Mouse (Mus musculus): Measurements from ENCODE around the gene Zswim8.

Zswim8 gene

DNA sequence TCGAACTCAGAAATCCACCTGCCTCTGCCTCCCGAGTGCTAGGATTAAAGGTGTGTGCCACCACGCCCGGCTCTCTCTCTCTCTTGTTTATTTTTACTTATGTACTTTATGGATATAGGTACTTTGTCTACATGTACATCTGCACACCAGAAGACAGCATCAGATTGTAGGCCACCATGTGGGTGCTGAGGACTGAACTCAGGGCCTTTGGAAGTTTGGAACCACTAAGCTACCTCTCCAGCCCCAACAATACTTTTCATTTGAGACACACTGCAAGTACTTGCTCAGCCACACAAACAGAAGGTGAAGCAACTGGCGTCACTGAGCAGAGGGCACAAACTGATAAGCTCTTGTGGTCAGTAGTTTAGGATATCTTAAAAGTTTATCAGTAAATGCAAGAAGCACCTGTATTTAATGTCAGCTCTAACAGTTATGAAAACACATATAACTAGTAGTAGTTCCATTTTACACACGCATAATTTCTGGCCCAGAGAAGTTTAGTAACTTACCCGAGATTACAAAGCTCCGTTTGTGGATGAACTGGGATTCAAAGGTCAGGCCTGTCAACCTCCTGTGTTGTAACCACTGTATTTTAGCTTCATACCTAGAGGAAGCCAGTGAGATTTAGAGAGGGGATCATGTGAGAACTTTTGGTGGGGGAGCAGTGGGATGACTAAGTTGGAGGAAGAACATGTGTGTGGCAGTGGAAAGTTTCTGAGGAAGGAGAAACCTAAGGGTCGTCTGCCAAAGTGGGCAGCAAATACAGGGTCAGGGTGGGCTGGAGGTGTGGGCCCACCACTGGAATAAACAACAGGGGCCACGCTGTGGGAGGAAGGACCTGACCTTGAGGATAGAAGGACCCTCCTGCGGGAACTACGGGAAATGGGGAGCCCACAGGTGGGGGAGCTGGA is 25.9 kb downstream of the Zswim8 start:
- no peak for DNase-seq

DNA sequence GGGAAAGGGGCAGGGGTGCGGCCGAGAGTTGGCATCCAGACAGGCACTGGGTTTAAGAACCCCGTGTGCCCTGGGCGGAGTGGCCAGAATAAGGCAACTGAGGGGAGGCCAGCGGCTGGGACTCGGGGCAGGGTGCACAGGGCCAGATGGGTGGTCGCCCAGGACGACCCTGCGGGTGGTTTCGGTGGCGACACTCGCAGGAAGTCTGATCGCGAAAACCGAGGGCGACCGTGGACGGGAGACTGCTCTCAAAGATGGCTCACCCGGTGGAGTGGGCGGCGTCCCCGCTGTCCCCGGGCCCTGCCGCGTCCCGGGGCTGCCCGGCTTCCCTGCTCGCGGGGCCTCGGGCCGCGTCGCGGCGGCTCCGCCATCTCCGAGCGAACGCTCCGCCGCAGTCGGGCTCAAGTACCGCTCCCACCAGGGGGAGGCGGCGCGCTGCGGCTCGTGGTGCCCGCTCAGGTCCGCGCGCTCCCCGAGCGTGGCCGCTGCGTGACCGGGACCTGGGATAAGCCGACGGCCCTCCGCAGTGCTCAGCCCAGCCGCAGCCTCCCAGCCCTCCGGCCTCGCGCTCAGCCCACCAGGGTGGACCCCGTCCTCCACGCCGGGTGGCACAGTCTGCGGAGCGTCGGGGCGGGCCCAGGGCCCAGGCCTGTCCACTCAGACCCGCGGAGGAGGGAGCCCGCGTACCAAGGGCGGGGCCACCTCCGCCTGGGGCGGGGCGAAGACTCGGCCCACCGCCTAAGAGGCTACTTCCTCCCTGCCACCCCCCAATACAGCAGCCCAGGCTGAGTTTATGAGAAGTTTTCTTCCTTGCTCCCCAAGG is 26.8 kb downstream of the Zswim8 start, which contains the start of gene Ndst2:
Gene Ndst2 (minus strand): TSS at position 611 of the 823 bp plus-strand sequence.
- DNase-seq: peak; percentile 84 to 87

DNA sequence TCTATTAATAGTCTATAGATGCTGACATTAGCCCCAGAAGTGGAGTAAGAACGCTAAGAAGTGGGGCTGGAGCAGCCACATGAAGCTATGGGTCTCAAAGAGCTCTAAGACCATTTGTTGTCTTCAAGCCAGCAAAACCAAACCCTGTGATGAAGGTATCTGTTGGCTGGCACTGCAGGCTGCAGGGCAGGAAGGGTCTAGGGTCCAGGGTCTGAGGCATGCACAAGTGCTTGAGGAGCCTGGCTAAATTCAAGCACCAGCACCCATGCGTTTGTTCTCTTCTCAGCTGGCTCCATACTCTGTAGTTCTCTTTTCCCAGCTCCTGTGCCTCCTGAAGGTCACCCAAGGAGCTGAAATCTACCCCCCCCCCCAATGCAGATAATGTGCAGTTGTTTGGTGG is 27.7 kb downstream of the Zswim8 start:
- no peak for DNase-seq

DNA sequence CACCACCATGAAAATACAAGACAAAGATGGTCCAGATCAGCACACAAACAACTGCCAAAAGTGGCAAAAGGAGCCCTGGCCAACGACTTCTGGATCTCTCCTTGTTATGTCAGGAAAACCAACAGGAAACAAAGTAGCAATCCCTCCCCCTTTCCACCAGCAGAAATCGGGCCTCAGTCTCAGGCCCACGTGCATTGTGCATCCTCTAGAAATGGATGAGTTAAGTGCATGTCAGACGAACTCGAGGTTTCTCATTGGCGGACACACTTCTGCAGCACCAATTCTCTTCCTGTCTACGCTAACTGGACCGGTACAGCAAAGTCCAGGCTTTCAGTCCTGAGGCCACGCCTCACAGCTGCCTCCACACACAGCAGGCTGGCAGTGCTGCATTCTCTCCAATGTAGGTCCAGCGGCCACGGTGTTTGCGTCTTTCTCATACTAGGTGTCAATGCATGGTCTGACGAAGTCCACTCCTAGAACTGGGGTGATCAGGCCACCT is 28.6 kb downstream of the Zswim8 start:
- no peak for DNase-seq

DNA sequence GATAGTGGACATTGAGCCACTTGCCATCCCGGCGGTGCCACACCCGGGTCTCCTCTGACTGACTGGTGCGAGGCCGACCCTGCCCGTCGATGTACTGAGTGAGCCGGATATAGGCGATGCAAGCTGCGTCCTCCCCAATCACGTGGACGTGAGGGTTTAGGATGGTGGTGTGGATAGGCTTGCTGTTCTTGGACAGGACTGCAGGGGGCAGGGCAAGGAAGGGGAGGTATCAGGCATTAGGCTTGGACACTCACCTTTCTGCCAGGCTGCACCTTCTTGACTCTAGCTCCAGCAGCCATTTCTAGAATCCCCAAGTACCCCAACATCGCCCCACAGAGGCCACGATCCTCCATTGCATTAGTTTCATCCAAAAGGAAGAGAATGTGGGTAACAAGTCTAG is 30.0 kb downstream of the Zswim8 start:
- DNase-seq: peak; percentile 28 to 48

DNA sequence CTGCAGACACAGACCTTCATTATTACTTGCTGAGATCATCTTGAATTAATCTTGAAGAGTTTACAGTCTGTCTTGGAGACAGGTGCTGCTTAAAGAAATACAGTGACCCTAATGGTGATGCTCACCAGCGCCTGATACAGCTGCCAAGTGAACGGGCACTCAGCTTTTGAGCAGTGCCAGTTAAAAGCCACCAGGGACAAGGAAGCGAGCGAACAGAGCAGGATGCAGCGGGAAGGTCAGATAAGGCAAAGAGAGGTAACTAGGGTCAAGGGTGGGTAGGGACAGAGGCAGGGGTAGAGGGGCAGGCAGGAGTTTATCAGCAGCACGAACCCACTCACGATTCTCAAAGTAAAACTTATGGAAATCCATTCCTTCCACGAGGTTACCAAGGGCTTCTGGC is 31.2 kb downstream of the Zswim8 start:
- DNase-seq: no peak

DNA sequence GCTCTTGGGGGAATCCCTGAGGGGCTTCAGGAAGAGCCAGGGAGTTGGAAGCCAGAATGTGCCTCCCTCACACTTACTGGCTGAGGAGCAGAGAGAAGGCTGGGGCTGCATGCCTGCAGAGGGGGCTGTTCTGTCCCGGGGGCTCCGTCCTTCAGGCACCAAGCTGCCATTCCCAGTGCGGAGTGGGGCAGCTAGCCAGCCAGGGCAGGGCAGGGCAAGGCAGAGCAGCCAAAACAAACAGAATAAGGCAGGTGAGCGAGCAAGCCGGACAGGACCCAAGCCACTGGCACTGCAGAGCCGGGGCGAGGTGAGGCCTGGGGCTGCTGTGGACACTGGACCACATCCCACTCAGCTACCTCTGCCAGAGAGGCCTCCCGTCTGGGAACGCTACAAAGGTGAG is 33.9 kb downstream of the Zswim8 start:
- DNase-seq: no peak

DNA sequence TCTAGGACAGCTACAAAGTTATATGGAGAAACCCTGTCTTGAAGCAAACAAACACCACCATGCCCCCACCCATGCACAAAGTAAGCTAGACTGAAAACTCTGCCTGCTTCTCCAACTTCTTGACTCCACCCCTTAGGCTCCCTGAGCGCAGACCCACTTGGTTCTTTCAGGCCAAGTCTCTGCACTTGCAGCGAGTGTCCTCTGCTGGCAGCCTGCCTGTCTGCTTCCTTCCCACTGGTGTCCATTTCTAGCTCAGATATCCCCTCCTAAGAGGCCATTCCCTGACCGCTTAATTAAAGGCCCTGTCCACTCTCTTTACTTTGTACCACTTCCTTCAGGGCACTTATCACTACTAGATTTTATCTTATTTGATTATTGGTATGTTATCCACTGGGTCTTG is 36.3 kb downstream of the Zswim8 start:
- no peak for DNase-seq

DNA sequence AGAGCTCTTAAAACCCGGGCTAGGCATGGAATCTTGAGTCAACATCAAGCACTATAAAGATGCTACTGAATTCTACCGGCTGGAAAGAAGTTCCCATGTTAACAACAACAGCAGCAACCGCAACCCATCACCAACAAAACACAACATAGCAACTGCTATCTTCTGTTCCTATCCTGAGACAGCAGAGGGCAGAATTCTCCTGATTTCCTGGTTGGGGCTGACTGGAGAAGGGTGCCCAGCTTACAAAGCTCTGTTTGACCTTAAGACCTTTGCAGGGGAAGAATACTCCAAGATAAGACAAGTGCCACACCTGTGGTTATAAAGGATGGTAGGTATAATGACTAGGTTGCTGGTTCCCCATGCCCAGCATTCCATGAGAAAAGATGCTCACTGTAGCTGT is 39.6 kb downstream of the Zswim8 start:
- no peak for DNase-seq

DNA sequence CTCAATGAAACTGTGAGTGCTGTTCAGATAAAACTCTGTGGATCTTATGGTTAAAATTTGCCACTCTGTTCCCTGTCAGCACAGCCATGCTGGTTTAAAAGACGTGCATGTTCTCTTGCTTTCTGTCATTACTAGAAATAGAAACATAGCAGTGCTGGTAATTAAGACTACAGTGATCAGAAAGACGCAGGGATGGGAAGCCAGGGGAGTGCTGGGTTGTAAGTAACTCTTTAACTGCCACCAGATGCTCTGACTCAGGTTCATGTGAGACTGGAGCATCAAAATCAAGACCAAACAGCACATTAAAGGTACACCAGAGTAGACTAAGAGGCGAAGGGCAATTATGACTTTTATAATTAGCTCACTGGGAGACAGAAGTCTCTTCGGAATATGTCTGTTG is 41.0 kb downstream of the Zswim8 start:
- no peak for DNase-seq

DNA sequence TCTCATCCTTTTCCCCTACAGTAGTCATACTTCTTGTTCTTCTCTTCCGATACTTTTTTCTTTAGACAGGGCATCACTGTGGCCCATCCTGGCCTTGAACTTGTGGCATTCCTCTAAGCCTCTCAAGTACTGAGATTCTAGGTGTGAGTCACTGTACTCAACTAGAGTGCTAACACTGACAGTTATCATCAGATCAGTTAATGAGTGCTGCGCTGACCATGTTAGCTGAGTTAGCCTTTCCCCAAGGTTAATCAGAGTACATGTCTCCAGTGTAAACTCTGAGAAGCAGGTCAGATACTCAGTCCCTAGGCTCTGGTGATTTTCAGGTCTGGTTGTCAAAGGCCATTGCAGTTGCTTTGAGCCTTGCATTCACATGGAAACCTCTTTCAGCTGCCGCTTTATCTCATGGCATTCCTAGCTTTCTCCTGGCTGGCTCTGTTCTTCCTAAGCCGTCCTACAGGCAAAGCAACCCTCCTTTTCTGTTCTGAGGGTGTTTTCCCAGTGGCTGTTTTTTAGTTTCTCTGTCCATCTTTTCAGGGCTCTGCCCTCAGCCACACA is 42.2 kb downstream of the Zswim8 start:
- DNase-seq: no peak

DNA sequence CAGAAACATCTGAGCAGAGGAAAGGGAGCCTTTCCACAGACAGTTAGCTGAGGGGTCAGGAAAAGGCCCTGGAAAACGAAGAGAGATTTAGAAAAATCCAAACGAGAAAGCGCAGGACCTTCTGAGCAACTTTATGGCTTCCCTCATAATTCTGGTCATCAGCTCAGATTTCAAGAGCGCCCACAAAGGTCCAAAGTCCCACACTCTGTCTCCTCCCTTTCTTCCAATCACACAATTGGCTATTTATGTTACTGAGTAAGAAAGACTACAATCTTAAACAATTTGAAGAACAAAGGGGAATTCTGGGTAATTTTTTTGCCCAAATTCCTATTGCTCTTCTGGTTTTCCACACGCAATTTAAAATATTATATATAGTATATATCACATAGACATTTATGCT is 43.2 kb downstream of the Zswim8 start:
- DNase-seq: no peak

DNA sequence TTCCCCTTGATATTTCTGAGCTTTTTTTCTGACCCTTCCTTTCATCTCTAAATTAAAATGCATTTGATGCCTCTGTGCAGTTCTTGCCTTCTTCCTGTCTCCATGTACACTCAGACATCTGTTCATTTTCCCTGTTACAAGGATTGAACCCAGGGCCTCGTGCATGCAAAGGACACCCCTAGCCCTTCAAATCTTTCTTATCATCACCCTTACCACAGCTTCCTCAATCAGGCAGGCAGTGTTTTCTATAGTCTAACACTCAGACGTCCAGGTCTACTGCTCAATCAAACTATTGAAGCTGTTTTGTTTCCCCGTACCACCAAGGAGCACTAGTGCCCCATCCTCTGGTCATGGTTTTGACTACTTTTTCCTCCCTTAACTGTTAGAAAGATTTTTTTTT is 46.4 kb downstream of the Zswim8 start:
- DNase-seq: no peak

DNA sequence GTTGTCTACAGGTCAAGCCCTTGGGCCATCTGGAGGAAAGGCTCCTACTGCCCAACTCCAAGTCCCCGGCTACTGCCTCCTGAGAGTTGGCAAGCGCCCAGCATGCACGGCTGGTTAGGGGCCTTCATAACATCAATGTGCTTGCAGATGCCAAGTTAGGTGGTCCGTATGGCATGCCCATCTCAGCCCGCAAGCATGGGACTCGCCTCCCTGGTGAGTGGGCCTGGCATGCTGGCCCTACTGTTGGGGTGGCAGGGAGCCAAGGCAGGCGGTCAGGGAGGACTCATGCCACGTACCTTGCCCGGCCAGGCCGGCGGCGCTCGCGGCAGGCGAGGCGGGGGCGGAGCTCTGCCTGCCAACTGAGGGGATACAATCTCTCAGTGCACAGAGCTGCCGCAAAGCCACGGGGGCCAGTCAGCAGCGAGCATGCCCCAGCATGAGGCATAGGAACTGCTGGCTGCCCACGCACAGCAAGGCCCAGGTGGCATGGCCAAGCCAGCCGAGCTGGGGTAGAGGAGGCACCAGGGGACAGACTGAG is 50.1 kb downstream of the Zswim8 start:
- DNase-seq: no peak

DNA sequence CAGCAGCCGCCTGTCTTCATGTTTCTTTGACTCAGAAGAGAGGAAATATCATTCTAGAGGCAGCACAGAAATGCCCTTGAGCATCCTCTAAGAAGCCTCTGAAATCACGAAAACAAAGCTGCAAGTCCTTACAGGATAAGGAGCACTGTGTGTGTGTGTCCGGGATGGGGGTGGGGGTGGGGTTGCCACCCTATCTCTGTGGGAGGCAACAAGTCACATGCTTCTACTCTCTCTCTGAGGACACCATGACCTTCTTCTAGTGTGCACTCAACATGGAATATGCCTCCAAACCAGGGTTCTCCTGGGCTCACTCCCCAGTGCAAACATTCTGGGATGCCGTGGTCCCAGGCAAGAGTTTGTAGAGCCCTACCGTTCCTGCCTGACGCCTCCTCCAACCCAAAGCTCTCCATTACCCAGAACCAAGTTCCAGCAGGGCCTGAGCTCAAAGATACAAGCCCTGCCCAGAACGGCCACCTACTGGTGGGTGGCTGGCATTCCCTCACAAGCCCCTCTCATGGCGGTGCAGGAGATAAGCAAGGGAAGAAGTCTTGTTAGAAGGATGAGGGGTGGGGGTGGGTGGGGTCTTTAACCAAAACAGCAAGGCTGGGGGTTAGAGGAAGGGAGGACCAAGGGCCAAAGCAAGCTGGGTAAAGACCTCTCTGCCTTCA is 51.5 kb downstream of the Zswim8 start:
- no peak for DNase-seq

DNA sequence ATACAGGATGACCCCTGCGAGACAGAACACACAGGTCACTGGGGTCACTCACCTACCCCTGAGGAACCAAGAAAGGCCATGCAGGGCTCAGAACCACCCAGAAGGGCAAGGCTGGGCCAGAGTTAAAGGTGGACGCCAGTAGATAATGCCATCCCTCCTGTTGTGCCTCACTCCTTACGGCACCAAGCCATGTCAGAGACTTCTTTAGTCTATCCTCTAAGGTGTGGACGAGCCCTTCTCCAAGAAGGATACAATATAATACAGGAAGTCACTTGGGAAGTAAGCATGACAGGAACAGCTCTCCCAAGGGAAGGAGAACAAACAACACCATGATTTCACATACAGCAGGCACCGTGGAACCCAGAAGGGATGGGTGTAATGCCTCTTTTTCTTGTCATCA is 57.6 kb downstream of the Zswim8 start:
- DNase-seq: no peak

DNA sequence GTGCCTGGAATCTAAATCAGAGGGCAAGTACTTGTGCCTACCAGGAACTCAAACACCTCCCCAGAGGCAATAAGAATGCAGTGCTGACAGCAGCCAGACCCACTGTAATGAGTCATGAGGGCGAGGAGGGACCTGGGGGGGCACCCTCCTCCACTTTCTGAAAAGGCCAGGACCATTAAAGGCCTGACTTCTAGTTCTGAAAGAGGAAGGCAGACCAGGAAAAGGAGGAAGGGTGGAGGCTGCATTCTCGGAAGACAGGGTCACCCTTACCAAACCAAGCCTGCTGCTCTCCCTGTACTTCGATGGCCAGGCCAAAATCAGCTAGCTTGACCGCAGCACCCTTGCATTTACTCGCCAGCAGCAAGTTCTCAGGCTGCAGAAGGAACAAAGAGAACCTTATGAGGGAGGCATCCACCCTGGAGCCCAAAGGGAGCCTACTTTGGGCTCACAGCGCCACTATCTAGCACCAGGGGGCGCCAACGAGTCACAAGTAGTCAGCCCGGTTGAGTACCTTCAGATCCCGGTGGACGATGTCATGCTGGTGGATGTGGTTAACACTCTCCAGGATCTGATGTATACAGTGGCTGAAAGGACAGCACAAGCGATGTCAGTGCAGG is 58.4 kb downstream of the Zswim8 start:
- peak; percentile 60 to 85 for DNase-seq

DNA sequence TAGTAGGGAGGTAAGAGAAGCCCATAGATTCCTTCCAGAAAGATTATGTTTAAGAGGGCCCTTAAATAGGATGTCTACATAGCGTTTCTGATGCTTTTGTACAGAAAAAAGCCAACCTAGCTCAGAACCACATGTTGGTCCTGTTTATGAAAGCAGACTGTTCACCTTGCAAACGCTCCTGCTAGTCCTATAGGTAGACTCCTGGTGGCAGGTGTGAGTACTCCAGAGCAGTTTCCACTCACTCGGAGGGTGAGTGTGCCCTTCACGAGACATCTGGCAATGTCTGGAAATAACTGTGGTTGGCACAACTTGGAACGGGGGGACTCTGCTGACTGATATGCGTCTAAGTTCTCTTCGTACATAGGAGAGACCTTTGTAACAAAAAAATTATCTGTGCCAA is 60.6 kb downstream of the Zswim8 start:
- no peak for DNase-seq

DNA sequence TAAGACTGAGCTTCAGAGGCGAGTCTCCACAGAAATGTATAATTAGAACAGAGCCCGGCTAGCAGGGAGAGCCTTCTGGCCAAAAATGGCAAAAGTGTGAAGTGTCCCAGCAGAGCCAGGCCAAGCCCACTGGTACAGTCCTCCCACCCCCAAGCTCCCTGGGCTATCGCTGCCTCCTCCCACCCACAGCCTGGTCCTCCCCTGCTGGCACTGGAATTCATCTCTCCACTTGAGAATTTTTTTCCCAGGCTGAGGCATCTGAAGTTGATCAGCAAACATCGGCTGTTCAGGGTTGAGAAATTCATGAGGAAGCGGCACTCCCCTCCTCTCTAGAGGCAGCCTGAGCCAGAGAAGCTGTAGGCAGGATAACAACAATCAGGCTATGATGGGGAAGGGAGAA is 61.2 kb downstream of the Zswim8 start:
- no peak for DNase-seq

DNA sequence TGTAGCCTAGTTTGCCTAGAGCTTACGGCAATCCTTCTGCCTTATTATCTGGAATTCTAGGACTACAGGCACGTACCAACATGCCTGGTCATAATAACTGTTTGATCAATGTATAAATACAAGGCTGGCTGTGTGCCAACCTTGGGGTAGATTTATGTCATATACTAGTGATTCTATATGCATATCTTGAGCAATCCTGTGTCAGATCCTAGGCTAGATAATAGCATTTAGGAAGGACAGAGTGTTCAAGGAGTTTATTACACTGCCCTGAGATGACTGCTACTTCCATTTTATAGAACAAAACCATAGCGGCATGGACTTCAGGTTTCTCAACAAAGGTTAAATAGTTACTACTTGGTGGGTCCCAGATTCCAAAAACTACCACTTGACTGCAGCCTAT is 64.6 kb downstream of the Zswim8 start:
- DNase-seq: no peak

DNA sequence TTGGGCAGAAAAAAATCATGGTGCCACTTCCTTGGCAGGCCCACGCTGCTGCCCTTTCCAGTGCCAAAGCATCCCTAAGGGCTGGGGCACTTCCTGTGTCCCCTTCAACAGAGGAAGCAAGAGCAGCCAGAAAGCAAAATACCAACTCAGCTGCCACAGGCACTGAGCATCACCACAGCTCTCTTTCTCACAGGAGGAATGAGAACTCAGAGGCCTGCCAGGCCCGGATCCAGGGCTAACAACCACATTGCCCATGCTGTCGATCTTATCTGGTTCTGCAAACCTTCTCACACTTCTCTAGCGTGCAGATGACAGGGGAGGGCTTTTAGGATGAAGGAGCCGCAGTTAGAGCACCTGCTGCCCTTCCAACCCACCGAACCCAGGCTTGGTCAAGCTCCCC is 65.5 kb downstream of the Zswim8 start:
- no peak for DNase-seq
